Mouse (Mus musculus): Measurements from ENCODE around the gene Poc1a.

GRCm38 (mm10) chr9:106356323-106356844 lies 75.5 kb downstream of the Poc1a start:
- TF ChIP-seq POLR2A (IDR thresholded peaks at IDR 0.05; ENCODE audit: insufficient read length, low read depth), result no peak
- TF ChIP-seq TCF12 (IDR thresholded peaks at IDR 0.05; ENCODE audit: insufficient read depth, poor library complexity, severe bottlenecking), result no peak

Data from myocyte (in vitro differentiated cells).